Mouse (Mus musculus) limb, embryonic 10.5 days (tissue): Measurements from ENCODE around the gene Gm10944. TPM values are rescaled to one million over a fixed set of nuclear protein-coding genes. Genes with fewer than 3 reads are reported as not detected.

ENCODE experiments used
- DNase-seq: peaks from one replicate; pipeline ENCODE4 v3.0.0-alpha.2; 2017; ENCODE audit warnings: low spot score
- H3K27ac ChIP-seq: fragments of 300-500 bp; sonication (generic); 2 replicates; pipeline ENCODE4 v1.5.1; 2016; ENCODE audit warnings: mild to moderate bottlenecking
- H3K27me3 ChIP-seq: fragments of 300-500 bp; sonication (generic); 2 replicates; pipeline ENCODE4 v1.6.1; 2016; ENCODE audit warnings: low read depth, mild to moderate bottlenecking; ENCODE audit not compliant: poor library complexity, severe bottlenecking
- H3K36me3 ChIP-seq: fragments of 300-500 bp; sonication (generic); 2 replicates; pipeline ENCODE4 v1.6.1; 2016; ENCODE audit warnings: mild to moderate bottlenecking, moderate library complexity
- H3K4me1 ChIP-seq: fragments of 300-500 bp; sonication (generic); 2 replicates; pipeline ENCODE4 v1.6.1; 2016
- H3K4me3 ChIP-seq: fragments of 300-500 bp; sonication (generic); 2 replicates; pipeline ENCODE4 v1.5.1; 2016; ENCODE audit warnings: mild to moderate bottlenecking, moderate library complexity
- H3K9me3 ChIP-seq: fragments of 300-500 bp; sonication (generic); replicated peaks from 2 replicates; pipeline ENCODE4 v1.6.1; 2016; ENCODE audit warnings: mild to moderate bottlenecking
- WGBS: fragments of 180-500 bp; shearing (Covaris S2); methylation state at CpG from one replicate; pipeline ENCODE4 v1.1.7; 2016; 5-methylcytosine and 5-hydroxymethylcytosine counted together
- polyA plus RNA-seq: library from polyadenylated mRNA; unstranded; fragments of >200 nt; fragmentation: Nextera tagmentation; extraction: Ambion mirVana; gene quantifications from 2 replicates; pipeline ENCODE4 v1.2.1, GENCODE M21; 2016

The Gm10944 gene
- not detected in 2 replicates for polyA plus RNA-seq

- no peaks in the 10 kb centered on the region for H3K27me3 ChIP-seq
- no peaks in the 10 kb centered on the region for H3K4me1 ChIP-seq
- no peak within 1 kb of the TSS for H3K27ac ChIP-seq
- H3K36me3 ChIP-seq, result no peaks in the 10 kb centered on the region
- no peak within 1 kb of the TSS for H3K4me3 ChIP-seq
- H3K9me3 ChIP-seq, result no peaks in the 10 kb centered on the region
- 97% methylated on average over 1 of the region's 1 CpGs for WGBS
- DNase-seq, result no peak
These were observed at the start of gene Gm10944 for GRCm38 (mm10) chr10:10681048-10681447. TSS of gene Gm10944 (plus strand) at chr10:10681348.

GRCm38 (mm10) chr10:10655991-10656390 is 25.2 kb upstream of the Gm10944 start:
- no peaks in the 10 kb centered on the region for H3K4me1 ChIP-seq
- no peak overlapping the region for H3K27ac ChIP-seq
- H3K27me3 ChIP-seq, result no peaks in the 10 kb centered on the region
- no peaks in the 10 kb centered on the region for H3K9me3 ChIP-seq
- no peak overlapping the region for H3K4me3 ChIP-seq
- DNase-seq, result no peak
- no peaks in the 10 kb centered on the region for H3K36me3 ChIP-seq

- no peak for DNase-seq
- no peak overlapping the region for H3K4me3 ChIP-seq
- no peaks in the 10 kb centered on the region for H3K27me3 ChIP-seq
- no peak overlapping the region for H3K27ac ChIP-seq
- no peaks in the 10 kb centered on the region for H3K9me3 ChIP-seq
- no peaks in the 10 kb centered on the region for H3K36me3 ChIP-seq
- WGBS, result 90% methylated on average over 4 of the region's 4 CpGs
- H3K4me1 ChIP-seq, result no peaks in the 10 kb centered on the region
These were observed 24.5 kb upstream of the Gm10944 start for GRCm38 (mm10) chr10:10656621-10657020.

- Histone ChIP-seq H3K27ac (no peak overlapping the region), H3K27me3 (no peaks in the 10 kb centered on the region), H3K9me3 (no peaks in the 10 kb centered on the region), H3K4me1 (no peaks in the 10 kb centered on the region), H3K36me3 (no peaks in the 10 kb centered on the region), H3K4me3 (no peak overlapping the region)
- no peak for DNase-seq
- 91% methylated on average over 3 of the region's 3 CpGs for WGBS
These were observed 22.0 kb upstream of the Gm10944 start for GRCm38 (mm10) chr10:10659161-10659560.

- DNase-seq, result no peak
- H3K9me3 ChIP-seq, result no peaks in the 10 kb centered on the region
- WGBS, result 77% methylated on average over 3 of the region's 3 CpGs
- H3K36me3 ChIP-seq, result no peaks in the 10 kb centered on the region
- no peaks in the 10 kb centered on the region for H3K27me3 ChIP-seq
- H3K4me1 ChIP-seq, result no peaks in the 10 kb centered on the region
- H3K4me3 ChIP-seq, result no peak overlapping the region
- H3K27ac ChIP-seq, result no peak overlapping the region
These were observed 21.2 kb upstream of the Gm10944 start for GRCm38 (mm10) chr10:10659976-10660375.

GRCm38 (mm10) chr10:10688907-10689667 is 7.9 kb downstream of the Gm10944 start:
- WGBS, result 3% methylated on average over 35 of the region's 35 CpGs
- 0 out of 2 replicates have a peak overlapping the region, but pooled peaks have one; percentile 47 for H3K27ac ChIP-seq
- peak; percentile 51 for DNase-seq

GRCm38 (mm10) chr10:10689668-10690223 is 8.6 kb downstream of the Gm10944 start:
- WGBS, result 24% methylated on average over 11 of the region's 11 CpGs
- Histone ChIP-seq H3K36me3 (no peaks in the 10 kb centered on the region), H3K4me3 (peak overlapping the region; percentile 55), H3K27ac (0 out of 2 replicates have a peak overlapping the region, but pooled peaks have one; percentile 47), H3K27me3 (peaks cover 17% of the 10 kb centered on the region), H3K4me1 (peaks cover 13% of the 10 kb centered on the region), H3K9me3 (no peaks in the 10 kb centered on the region)
- DNase-seq, result no peak

More at GRCm38 (mm10) chr10:10688907-10689667, 7.9 kb downstream of the Gm10944 start:
- H3K27me3 ChIP-seq, result peaks cover 17% of the 10 kb centered on the region
- H3K9me3 ChIP-seq, result no peaks in the 10 kb centered on the region
- peak overlapping the region; percentile 55 for H3K4me3 ChIP-seq
- peaks cover 13% of the 10 kb centered on the region for H3K4me1 ChIP-seq
- H3K36me3 ChIP-seq, result no peaks in the 10 kb centered on the region

- no peak for DNase-seq
- 80% methylated on average over 6 of the region's 6 CpGs for WGBS
- Histone ChIP-seq H3K4me3 (no peak overlapping the region), H3K36me3 (no peaks in the 10 kb centered on the region), H3K27ac (no peak overlapping the region), H3K9me3 (no peaks in the 10 kb centered on the region), H3K27me3 (no peaks in the 10 kb centered on the region), H3K4me1 (no peaks in the 10 kb centered on the region)
These were observed 16.3 kb downstream of the Gm10944 start for GRCm38 (mm10) chr10:10697497-10697896.

GRCm38 (mm10) chr10:10700903-10701302 is 19.8 kb downstream of the Gm10944 start:
- H3K27me3 ChIP-seq, result no peaks in the 10 kb centered on the region
- no peak for DNase-seq
- H3K36me3 ChIP-seq, result no peaks in the 10 kb centered on the region
- H3K4me1 ChIP-seq, result no peaks in the 10 kb centered on the region
- 68% methylated on average over 1 of the region's 1 CpGs for WGBS
- no peaks in the 10 kb centered on the region for H3K9me3 ChIP-seq
- H3K4me3 ChIP-seq, result no peak overlapping the region
- H3K27ac ChIP-seq, result no peak overlapping the region

- no peaks in the 10 kb centered on the region for H3K36me3 ChIP-seq
- H3K27me3 ChIP-seq, result no peaks in the 10 kb centered on the region
- H3K9me3 ChIP-seq, result no peaks in the 10 kb centered on the region
- DNase-seq, result no peak
- no peak overlapping the region for H3K27ac ChIP-seq
- H3K4me1 ChIP-seq, result no peaks in the 10 kb centered on the region
- 82% methylated on average over 1 of the region's 1 CpGs for WGBS
- H3K4me3 ChIP-seq, result no peak overlapping the region
These were observed 20.2 kb downstream of the Gm10944 start for GRCm38 (mm10) chr10:10701326-10701725.

GRCm38 (mm10) chr10:10708031-10708430 is 26.9 kb downstream of the Gm10944 start:
- no peaks in the 10 kb centered on the region for H3K27me3 ChIP-seq
- H3K36me3 ChIP-seq, result no peaks in the 10 kb centered on the region
- no peaks in the 10 kb centered on the region for H3K4me1 ChIP-seq
- H3K9me3 ChIP-seq, result no peaks in the 10 kb centered on the region
- DNase-seq, result no peak
- H3K4me3 ChIP-seq, result no peak overlapping the region
- WGBS, result 84% methylated on average over 1 of the region's 1 CpGs
- no peak overlapping the region for H3K27ac ChIP-seq

- Histone ChIP-seq H3K4me3 (no peak overlapping the region), H3K4me1 (no peaks in the 10 kb centered on the region), H3K36me3 (no peaks in the 10 kb centered on the region), H3K27ac (no peak overlapping the region), H3K9me3 (no peaks in the 10 kb centered on the region), H3K27me3 (no peaks in the 10 kb centered on the region)
- DNase-seq, result no peak
- 93% methylated on average over 2 of the region's 2 CpGs for WGBS
These were observed 29.2 kb downstream of the Gm10944 start for GRCm38 (mm10) chr10:10710359-10710758.

GRCm38 (mm10) chr10:10710837-10711236 is 29.7 kb downstream of the Gm10944 start:
- H3K4me1 ChIP-seq, result no peaks in the 10 kb centered on the region
- no peaks in the 10 kb centered on the region for H3K9me3 ChIP-seq
- WGBS, result 80% methylated on average over 2 of the region's 2 CpGs
- no peaks in the 10 kb centered on the region for H3K27me3 ChIP-seq
- H3K27ac ChIP-seq, result no peak overlapping the region
- no peaks in the 10 kb centered on the region for H3K36me3 ChIP-seq
- H3K4me3 ChIP-seq, result no peak overlapping the region
- no peak for DNase-seq
